Mouse (Mus musculus) embryonic facial prominence, embryonic 11.5 days (tissue): ENCODE measurements around the gene Decr2. TPM values are rescaled to one million over a fixed set of nuclear protein-coding genes. Genes with fewer than 3 reads are reported as not detected.
A peak's percentile ranks its signal among the peaks of the same experiment; 100 is the strongest.

Experiments
- ATAC-seq: fragments of 200-750 bp; cut with Nextera tagmentation; replicated peaks from 2 replicates; pipeline ENCODE4 v1.8.0; 2017; ENCODE audit warnings: low read depth; ENCODE audit not compliant: insufficient number of reproducible peaks, low FRiP score, low TSS enrichment
- DNase-seq: peaks from one replicate; pipeline ENCODE4 v3.0.0-alpha.2; 2015; ENCODE audit warnings: low spot score
- H3K27ac ChIP-seq: fragments of 300-500 bp; sonication (generic); replicated peaks from 2 replicates; pipeline ENCODE4 v1.5.1; 2014; ENCODE audit warnings: mild to moderate bottlenecking, low read depth, low read length, control low read depth
- H3K27me3 ChIP-seq: fragments of 300-500 bp; sonication (generic); 2 replicates; pipeline ENCODE4 v1.6.1; 2014; ENCODE audit warnings: mild to moderate bottlenecking, low read length, moderate library complexity, mixed read lengths; ENCODE audit not compliant: control insufficient read depth, insufficient read depth
- H3K36me3 ChIP-seq: fragments of 300-500 bp; sonication (generic); replicated peaks from 2 replicates; pipeline ENCODE4 v1.6.1; 2014; ENCODE audit warnings: low read depth, mild to moderate bottlenecking, low read length, moderate library complexity, mixed read lengths; ENCODE audit not compliant: control insufficient read depth, insufficient read depth
- H3K4me1 ChIP-seq: fragments of 300-500 bp; sonication (generic); 2 replicates; pipeline ENCODE4 v1.6.1; 2014; ENCODE audit warnings: low read length, mixed read lengths; ENCODE audit not compliant: control insufficient read depth, insufficient read depth
- H3K4me2 ChIP-seq: fragments of 300-500 bp; sonication (generic); 2 replicates; pipeline ENCODE4 v1.6.1; 2014; ENCODE audit warnings: low read depth, mild to moderate bottlenecking, control low read depth, low read length, moderate library complexity
- H3K4me3 ChIP-seq: fragments of 300-500 bp; sonication (generic); 2 replicates; pipeline ENCODE4 v1.5.1; 2014; ENCODE audit warnings: low read depth, low read length, control low read depth
- H3K9ac ChIP-seq: fragments of 300-500 bp; sonication (generic); replicated peaks from 2 replicates; pipeline ENCODE4 v1.6.1; 2014; ENCODE audit warnings: mild to moderate bottlenecking, control low read depth, low read length
- H3K9me3 ChIP-seq: fragments of 300-500 bp; sonication (generic); replicated peaks from 2 replicates; pipeline ENCODE4 v1.6.1; 2016; ENCODE audit warnings: mild to moderate bottlenecking, low read length, inconsistent platforms, mixed read lengths; ENCODE audit not compliant: control insufficient read depth
- WGBS: fragments of 180-500 bp; shearing (Covaris S2); extraction: QIAGEN DNeasy Blood & Tissue Kit; methylation state at CpG from one replicate; pipeline ENCODE4 v1.1.7; 2014; 5-methylcytosine and 5-hydroxymethylcytosine counted together
- polyA plus RNA-seq: library from polyadenylated mRNA; unstranded; fragments of >200 nt; fragmentation: Nextera tagmentation; extraction: Ambion mirVana; gene quantifications from 2 replicates; pipeline ENCODE4 v1.2.1, GENCODE M21; 2014

Gene Decr2
- polyA plus RNA-seq, 1 experiment from 2014 or later: 18.8 TPM

DNA sequence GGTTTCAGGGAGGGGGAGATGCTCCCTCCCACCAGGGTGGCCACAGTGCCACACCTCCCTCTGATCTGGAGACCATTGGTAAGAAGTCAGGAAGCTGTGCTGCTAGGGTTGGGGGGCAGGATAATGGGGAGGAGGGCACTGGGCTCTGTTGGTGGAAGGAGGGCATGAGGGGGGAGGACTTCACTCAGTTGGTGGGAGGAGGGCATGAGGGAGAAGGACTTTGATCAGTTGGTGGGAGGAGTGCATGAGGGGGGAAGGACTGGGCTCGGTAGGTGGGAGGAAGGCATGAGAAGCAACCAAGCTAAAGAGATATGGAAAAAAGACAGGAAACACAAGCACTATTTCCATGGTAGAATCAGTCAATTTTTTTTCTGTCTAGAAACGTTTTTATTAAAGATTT is 9.3 kb downstream of the Decr2 start:
- no peak overlapping the region for H3K4me2 ChIP-seq
- no peaks in the 10 kb centered on the region for H3K36me3 ChIP-seq
- no peaks in the 10 kb centered on the region for H3K27me3 ChIP-seq
- 48% methylated on average over 2 of the region's 2 CpGs for whole genome bisulfite sequencing
- ATAC-seq (no peak), DNase-seq (no peak)
- H3K27ac ChIP-seq: no peak overlapping the region
- no peak overlapping the region for H3K9ac ChIP-seq
- H3K9me3 ChIP-seq: no peaks in the 10 kb centered on the region
- H3K4me1 ChIP-seq: no peaks in the 10 kb centered on the region
- H3K4me3 ChIP-seq: no peak overlapping the region

DNA sequence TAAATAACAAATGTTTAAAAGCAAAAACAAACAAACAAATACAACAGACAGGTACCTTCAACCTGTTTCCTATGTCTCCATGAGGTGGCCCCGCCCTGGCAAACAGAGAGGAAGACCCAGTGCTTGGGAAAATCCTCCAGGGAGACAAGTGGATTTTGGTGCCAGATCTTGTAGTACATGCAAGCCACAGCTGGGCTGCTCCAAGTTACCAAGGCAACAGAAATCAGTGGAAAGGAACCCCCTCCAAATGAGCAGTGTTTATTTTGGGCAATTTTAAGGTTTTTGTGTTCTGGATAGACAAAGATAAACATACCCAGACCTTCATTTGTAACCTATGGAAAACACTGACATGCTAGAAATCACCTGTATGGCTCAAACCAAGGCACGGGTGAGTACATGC is 11.3 kb downstream of the Decr2 start:
- H3K9ac ChIP-seq: no peak overlapping the region
- DNase-seq (no peak), ATAC-seq (no peak)
- WGBS: 79% methylated on average over 2 of the region's 2 CpGs
- H3K27ac ChIP-seq: no peak overlapping the region
- H3K4me2 ChIP-seq: no peak overlapping the region
- no peaks in the 10 kb centered on the region for H3K27me3 ChIP-seq
- H3K9me3 ChIP-seq: no peaks in the 10 kb centered on the region
- H3K4me3 ChIP-seq: no peak overlapping the region
- H3K4me1 ChIP-seq: no peaks in the 10 kb centered on the region
- H3K36me3 ChIP-seq: no peaks in the 10 kb centered on the region

DNA sequence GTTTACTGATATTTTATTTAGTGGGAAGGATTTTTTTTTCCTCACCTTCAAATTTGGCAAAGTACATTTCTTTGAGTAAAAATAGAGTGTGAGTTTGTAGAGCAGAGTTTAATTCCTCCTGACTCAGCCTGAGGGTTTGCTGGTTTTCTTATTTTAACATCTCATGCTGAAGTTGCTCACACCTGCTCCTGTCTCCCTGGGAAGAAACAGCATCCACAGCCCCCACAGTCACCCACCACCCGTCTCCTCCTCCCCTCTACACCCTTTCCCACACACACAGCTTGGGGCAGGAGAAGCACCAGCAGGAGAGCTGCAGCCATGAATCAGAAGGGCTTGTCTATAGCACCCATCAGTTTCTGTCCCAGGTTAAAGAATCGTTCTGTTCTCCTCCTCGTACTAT is 14.9 kb downstream of the Decr2 start:
- Histone ChIP-seq H3K36me3 (no peaks in the 10 kb centered on the region), H3K27ac (no peak overlapping the region), H3K4me1 (no peaks in the 10 kb centered on the region), H3K4me2 (no peak overlapping the region), H3K9me3 (no peaks in the 10 kb centered on the region), H3K4me3 (no peak overlapping the region), H3K27me3 (no peaks in the 10 kb centered on the region), H3K9ac (no peak overlapping the region)
- WGBS: 74% methylated on average over 3 of the region's 3 CpGs
- DNase-seq (no peak), ATAC-seq (no peak)

DNA sequence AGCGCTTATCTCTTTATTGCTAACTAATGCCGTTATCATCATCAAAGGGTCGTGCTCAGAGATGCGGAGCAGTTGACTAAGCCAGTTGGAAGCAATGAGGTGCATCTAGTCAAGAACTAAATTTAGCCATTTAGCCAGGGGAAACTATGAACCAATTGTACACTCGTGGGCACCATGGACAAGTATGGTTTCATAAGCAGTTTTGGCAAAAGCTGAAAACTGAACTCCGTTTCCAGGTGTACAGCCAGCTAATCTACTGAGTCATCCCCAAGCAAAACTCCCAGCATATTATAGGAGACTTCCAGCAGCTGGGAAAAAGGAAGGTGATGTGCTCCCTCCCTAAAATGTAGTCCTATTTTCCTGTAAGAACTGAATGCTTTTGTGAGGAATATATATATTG is 20.0 kb downstream of the Decr2 start:
- ATAC-seq: no peak
- DNase-seq: no peak
- Histone ChIP-seq H3K27me3 (no peaks in the 10 kb centered on the region), H3K9me3 (no peaks in the 10 kb centered on the region), H3K9ac (no peak overlapping the region; the same call in 1 of the 2 replicates), H3K4me3 (peak overlapping the region; percentile 87; the same call in 1 of the 2 replicates), H3K36me3 (no peaks in the 10 kb centered on the region), H3K4me2 (peak overlapping the region; percentile 95), H3K4me1 (no peaks in the 10 kb centered on the region), H3K27ac (no peak overlapping the region)
- 46% methylated on average over 6 of the region's 6 CpGs for WGBS

DNA sequence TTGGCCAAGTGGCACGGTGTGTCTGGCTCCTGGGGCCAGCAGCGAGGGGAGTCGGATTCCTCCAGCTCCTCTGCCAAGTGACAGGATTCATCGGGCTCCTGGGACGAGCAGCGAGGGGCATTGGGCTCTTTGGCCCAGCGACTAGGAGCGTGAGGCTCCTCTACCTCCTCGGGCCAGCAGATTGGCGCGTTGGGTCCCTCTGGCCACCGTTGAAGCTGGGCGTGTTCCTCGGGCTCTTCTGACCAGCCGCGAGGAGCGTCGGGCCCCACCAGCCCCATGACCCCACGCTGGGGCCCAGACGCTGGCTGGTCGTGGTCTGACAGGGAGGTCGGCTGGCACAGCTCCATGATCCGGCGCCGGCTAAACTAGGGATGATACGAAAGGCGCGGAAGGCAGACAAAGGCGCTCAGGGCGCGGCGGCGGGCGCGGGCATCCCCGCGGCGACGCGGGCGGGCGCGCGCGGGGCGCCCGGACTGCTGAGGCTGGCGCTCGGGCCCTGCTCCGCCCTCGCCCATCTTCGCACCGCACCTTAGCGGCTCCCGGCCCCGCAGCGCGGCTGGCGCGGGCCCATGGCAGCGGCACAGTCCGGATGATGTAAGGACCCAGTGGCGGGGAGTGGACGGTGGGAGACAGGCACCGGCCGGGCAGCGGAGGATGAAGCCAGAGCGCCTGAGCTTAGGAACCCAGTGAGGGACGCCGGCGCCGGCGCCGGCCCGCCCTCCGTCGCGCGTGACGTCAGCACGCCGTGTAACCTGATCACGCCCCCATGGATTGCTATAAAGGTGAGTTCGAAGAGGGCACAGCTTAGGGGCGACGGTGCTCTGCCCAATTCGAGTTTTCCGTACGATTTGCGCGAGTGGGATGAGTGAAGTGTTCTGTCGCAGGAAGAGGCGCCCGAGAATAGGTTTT is 21.1 kb downstream of the Decr2 start, which contains the start of gene Rab11fip3:
TSS of gene Rab11fip3 (minus strand) at position 725 of the 909 bp plus-strand sequence.
- H3K4me3 ChIP-seq: peak within 1 kb of the TSS; percentile 87
- no peaks in the 10 kb centered on the region; the same call in 1 of the 2 replicates for H3K36me3 ChIP-seq

DNA sequence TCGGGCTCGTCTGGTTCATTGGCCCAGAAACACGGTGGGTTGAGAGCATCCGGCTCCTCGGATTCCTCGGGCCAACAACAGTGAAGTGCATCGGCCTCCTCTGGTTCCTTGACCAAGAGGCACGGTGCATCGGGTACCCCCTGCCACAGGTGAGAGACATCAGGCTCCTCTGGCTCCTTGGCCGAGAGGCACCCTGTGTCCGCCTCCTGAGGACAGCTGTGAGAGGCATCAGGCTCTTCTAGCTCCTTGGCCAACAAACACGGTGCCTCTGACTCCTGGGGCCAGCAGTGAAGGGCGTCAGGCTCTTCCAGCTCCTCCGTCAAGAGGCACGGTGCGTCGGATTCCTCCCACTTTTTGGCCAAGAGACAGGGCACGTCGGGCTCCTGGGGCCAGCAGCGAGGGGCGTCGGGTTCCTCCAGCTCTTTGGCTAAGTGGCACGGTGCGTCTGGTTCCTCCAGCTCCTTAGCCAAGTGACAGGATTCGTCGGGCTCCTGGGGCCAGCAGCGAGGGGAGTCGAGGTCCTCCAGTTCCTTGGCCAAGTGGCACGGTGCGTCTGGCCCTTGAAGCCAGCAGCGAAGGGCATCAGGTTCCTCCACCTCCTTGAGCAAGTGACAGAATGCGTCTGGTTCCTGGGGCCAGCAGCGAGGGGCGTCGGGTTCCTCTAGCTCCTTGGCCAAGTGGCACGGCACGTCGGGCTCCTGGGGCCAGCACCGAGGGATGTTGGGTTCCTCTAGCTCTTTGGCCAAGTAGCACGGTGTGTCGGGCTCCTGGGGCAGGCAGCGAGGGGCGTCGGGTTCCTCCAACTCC is 21.9 kb downstream of the Decr2 start:
- peak; percentile 19 for ATAC-seq
- H3K9me3 ChIP-seq: no peaks in the 10 kb centered on the region
- WGBS: under 1% methylated on average over 44 of the region's 44 CpGs
- peak overlapping the region; percentile 87 for H3K4me3 ChIP-seq
- no peaks in the 10 kb centered on the region; the same call in none of the 2 replicates for H3K36me3 ChIP-seq
- no peak overlapping the region for H3K27ac ChIP-seq
- H3K4me1 ChIP-seq: no peaks in the 10 kb centered on the region
- no peaks in the 10 kb centered on the region for H3K27me3 ChIP-seq
- DNase-seq: peak; percentile 25
- peak overlapping the region; percentile 90 for H3K9ac ChIP-seq
- peak overlapping the region; percentile 95 for H3K4me2 ChIP-seq

More for the DNA sequence above, 21.1 kb downstream of the Decr2 start, which contains the start of gene Rab11fip3:
- under 1% methylated on average over 93 of the region's 94 CpGs for WGBS
- peak within 1 kb of the TSS; percentile 56; the same call in 1 of the 2 replicates for H3K27ac ChIP-seq
- ATAC-seq (peak; percentile 88), DNase-seq (peak; percentile 94)
- H3K27me3 ChIP-seq: no peaks in the 10 kb centered on the region
- no peaks in the 10 kb centered on the region for H3K9me3 ChIP-seq
- no peaks in the 10 kb centered on the region for H3K4me1 ChIP-seq
- H3K4me2 ChIP-seq: peak within 1 kb of the TSS; percentile 95
- H3K9ac ChIP-seq: peak within 1 kb of the TSS; percentile 90

DNA sequence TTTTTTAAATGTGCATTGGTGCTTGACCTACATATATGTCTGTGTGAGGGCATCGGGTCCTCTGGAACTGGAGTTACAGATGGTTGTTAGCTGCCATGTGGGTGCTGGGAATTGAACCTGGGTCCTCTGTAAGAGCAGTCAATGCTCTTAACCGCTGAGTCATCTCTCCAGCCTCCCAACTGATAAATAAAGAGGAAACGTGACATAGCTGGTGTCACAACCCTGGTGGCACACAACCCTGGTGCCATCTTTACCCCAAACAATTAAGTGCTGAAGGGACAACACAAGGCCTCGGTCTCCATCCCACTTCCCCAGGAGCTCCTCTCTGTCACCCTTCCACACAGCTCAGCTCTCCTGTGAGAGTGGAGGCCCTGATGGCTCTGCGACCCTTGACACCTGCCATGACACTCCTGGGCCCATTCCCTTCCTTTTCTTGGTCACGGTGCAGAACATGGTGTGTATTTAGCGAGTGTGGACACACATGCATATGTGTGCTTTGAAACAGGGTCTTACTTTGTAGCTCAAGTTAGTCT is 23.6 kb downstream of the Decr2 start:
- peak overlapping the region; percentile 95 for H3K4me2 ChIP-seq
- H3K27me3 ChIP-seq: no peaks in the 10 kb centered on the region
- no peak for DNase-seq
- no peak overlapping the region for H3K27ac ChIP-seq
- H3K4me3 ChIP-seq: peak overlapping the region; percentile 87
- no peaks in the 10 kb centered on the region for H3K4me1 ChIP-seq
- H3K9ac ChIP-seq: no peak overlapping the region
- 89% methylated on average over 7 of the region's 7 CpGs for WGBS
- H3K36me3 ChIP-seq: no peaks in the 10 kb centered on the region; the same call in none of the 2 replicates
- ATAC-seq: no peak
- H3K9me3 ChIP-seq: no peaks in the 10 kb centered on the region
